8 mouse cellular contexts compared by ENCODE assay signal in the genomic region with DNA sequence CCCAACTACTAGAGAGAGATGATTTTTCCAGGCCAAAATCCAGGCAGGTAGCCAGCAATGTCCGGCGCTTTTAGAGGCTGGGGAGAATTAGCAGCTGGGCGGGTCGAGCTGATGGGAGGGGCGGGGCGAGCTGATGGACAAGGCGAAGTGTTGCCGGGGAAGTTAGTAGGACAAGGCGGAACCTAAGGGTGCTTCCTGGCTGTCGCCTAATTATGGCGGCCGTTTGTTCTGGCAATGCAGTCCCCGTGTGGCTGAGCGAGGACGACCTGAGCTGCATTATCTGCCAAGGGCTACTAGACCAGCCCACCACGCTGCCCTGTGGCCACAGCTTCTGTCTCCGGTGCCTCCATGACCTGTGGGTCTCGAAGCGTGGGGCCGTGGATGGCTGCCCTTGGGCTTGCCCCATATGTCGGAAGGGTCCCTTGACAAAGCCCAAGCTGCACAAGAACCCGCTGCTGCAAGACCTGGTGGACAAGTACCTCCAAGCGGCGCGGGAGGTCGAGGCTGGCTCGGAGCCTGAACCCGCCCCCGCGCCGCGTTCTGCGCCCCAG. TPM values are rescaled to one million over a fixed set of nuclear protein-coding genes. Genes with fewer than 3 reads are reported as not detected.
DNase-seq lines count a peak whose midpoint lies in the region; ATAC-seq and TF ChIP-seq lines count a peak whose summit lies in the region.

Gene Rnf135, plus strand, starts transcription at position 147 of the 551 bp plus-strand sequence.

- in situ Hi-C loops in Patski (cut with MboI; ENCODE audit: low pct_unique_long_range_greater_than_20kb), result no loop called here

- TF ChIP-seq CTCF in Patski (IDR thresholded peaks at IDR 0.05), result no peak

- H3K36me3 ChIP-seq in hindbrain, embryonic 12.5 days, result no peaks in the 10 kb centered on the region

- DNase-seq in Patski (ENCODE audit: low read depth, low spot score), result peak; percentile 77
- DNase-seq in cerebellum, postnatal 14 days, result peak; percentile 93 to 96
- peak; percentile 66 to 74 for DNase-seq in frontal cortex, postnatal 10 days (ENCODE audit: low spot score in 2 of 2)
- peak; percentile 71 to 81 for DNase-seq in layer of hippocampus, postnatal 14 days (ENCODE audit: low spot score in 2 of 2)
- peak; percentile 98 for DNase-seq in lung, postnatal 10 days
- peak; percentile 92 for DNase-seq in ovary, postnatal 14 days (ENCODE audit: low spot score)
- DNase-seq in thymus, postnatal 10 days (ENCODE audit: low spot score in 2 of 2), result peak; percentile 11 to 46

- no peak within 1 kb of the TSS for H3K27ac ChIP-seq in hindbrain, embryonic 12.5 days

- no peaks in the 10 kb centered on the region for H3K4me1 ChIP-seq in hindbrain, embryonic 12.5 days

- peak within 1 kb of the TSS; percentile 50 for H3K4me3 ChIP-seq in hindbrain, embryonic 12.5 days

- 3% methylated on average over 33 of the region's 33 CpGs for WGBS in hindbrain, embryonic 12.5 days

- no peaks in the 10 kb centered on the region for H3K9me3 ChIP-seq in hindbrain, embryonic 12.5 days (replicated peaks)

- peak; percentile 95 for ATAC-seq in Patski
- peak; percentile 38; the same call in 1 of the 2 replicates for ATAC-seq in hindbrain, embryonic 12.5 days (ENCODE audit: low FRiP score)

- H3K9ac ChIP-seq in hindbrain, embryonic 12.5 days, result peak within 1 kb of the TSS; percentile 64

- H3K4me2 ChIP-seq in hindbrain, embryonic 12.5 days (replicated peaks), result peak within 1 kb of the TSS; percentile 63

- H3K27me3 ChIP-seq in Patski, result no peaks in the 10 kb centered on the region
- no peaks in the 10 kb centered on the region for H3K27me3 ChIP-seq in hindbrain, embryonic 12.5 days

- POLR2A ChIA-PET in Patski (lab: Charles Lee), result interaction anchor here (0.8 kb wide), 1 partner anchor 9 kb away, joined by 4 read pairs; no protein-coding TSS in a partner anchor

- CTCF ChIA-PET in Patski (lab: Charles Lee), result interaction anchor here (0.7 to 1.2 kb wide), 7 partner anchors 9 to 140 kb away, joined by 3 to 5 read pairs (median 4); partner anchors contain the start of gene Adap2

RNA-seq across cellular contexts. Expression of gene Rnf135, which starts in this region (rescaled TPM):
- 14.0 TPM for polyA plus RNA-seq in Patski (2021)
- 5.6 and 6.5 TPM in 2 replicates for polyA plus RNA-seq in hindbrain, embryonic 12.5 days (2016; fragmentation: Nextera tagmentation; extraction: Ambion mirVana)
- total RNA-seq in layer of hippocampus, postnatal 14 days (2021), result 1 to 10 TPM; 3.5 to 4.6 TPM

Comparison
In these comparisons a context has a peak if more than half of its experiments do, and no peak if none do; other contexts are left out.
1. DNase-seq: peak in every context shown above with its lines; median percentile 98 in lung, postnatal 10 days; 94 in cerebellum, postnatal 14 days; 92 in ovary, postnatal 14 days; 77 in Patski; 76 in layer of hippocampus, postnatal 14 days; 70 in frontal cortex, postnatal 10 days; 28 in thymus, postnatal 10 days.